In the genomic region with DNA sequence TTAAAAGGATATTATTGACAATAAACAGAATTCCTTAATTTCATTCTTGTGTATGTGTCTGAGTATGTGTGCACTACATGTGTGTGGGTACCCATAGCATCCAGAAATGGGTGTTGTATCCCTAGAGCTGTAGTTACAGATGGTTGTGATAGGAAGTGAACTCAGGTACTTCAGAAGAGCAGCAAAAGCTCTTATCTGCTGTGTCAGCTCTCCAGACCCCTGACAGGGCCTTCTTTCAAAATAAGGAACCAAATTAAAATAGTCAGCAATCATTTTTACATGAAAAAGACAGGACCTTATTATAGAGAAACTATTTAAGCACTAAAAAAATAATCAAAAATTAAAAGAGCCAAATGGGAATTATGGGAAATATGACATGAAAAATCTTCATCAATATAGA, we compare ENCODE assay signal across 15 mouse cellular contexts. TPM values are rescaled to one million over a fixed set of nuclear protein-coding genes. Genes with fewer than 3 reads are reported as not detected.
"Had no signal": no experiment of that assay in that cellular context is flagged by ENCODE, and none has a peak within 500 bp of the region (broad histone marks: within the 10 kb centered on the region; RNA-seq: fewer than 3 reads in every experiment).

No protein-coding gene starts in this region.

- H3K4me3 ChIP-seq: midbrain, embryonic 10.5 days; midbrain, embryonic 12.5 days; neural tube, embryonic 12.5 days; stomach, embryonic 15.5 days had no signal

- H3K4me1 ChIP-seq: midbrain, embryonic 10.5 days; midbrain, embryonic 12.5 days; neural tube, embryonic 12.5 days; stomach, embryonic 15.5 days had no signal

- H3K36me3 ChIP-seq: midbrain, embryonic 10.5 days; midbrain, embryonic 12.5 days; neural tube, embryonic 12.5 days; stomach, embryonic 15.5 days had no signal

- H3K27ac ChIP-seq: midbrain, embryonic 10.5 days; midbrain, embryonic 12.5 days; neural tube, embryonic 12.5 days; stomach, embryonic 15.5 days; stomach, postnatal 0 days had no signal

- ATAC-seq: midbrain, embryonic 16.5 days had no signal

- DNase-seq: lung, adult 18-20 months; lung, postnatal 10 days; lung, postnatal 36 days; midbrain, embryonic 14.5 days; right cerebral cortex, postnatal 14 days; thymus, adult 2 months; thymus, postnatal 25 days; thymus, postnatal 4 days had no signal

- H3K27me3 ChIP-seq: midbrain, embryonic 12.5 days; neural tube, embryonic 12.5 days; stomach, embryonic 15.5 days had no signal

- H3K9me3 ChIP-seq: midbrain, embryonic 10.5 days; midbrain, embryonic 12.5 days; neural tube, embryonic 12.5 days; stomach, embryonic 15.5 days had no signal

RNA-seq across cellular contexts. Expression of a gene that starts 9.8 kb away (rescaled TPM):
- total RNA-seq: megakaryocyte-erythroid progenitor cell, adult 5-6 weeks had no signal
